Mouse (Mus musculus): ENCODE measurements around the gene Npas2. TPM values are rescaled to one million over a fixed set of nuclear protein-coding genes. Genes with fewer than 3 reads are reported as not detected.

Gene Npas2
- polyA plus RNA-seq, 1 experiment from 2014 or later: 1.8 TPM

GRCm38 (mm10) chr1:39393217-39393867 lies 199.8 kb downstream of the Npas2 start:
- H3K4me2 ChIP-seq (ENCODE audit: low read depth, low read length): no peak overlapping the region
- 0 out of 2 replicates have a peak, but pooled peaks cover 5% of the 10 kb centered on the region for H3K9me3 ChIP-seq (replicated peaks; ENCODE audit: control insufficient read depth, low read length)
- no peaks in the 10 kb centered on the region for H3K4me1 ChIP-seq (ENCODE audit: control insufficient read depth, insufficient read depth, low read length)
- no peak overlapping the region for H3K9ac ChIP-seq (ENCODE audit: low read length)
- peaks cover 4% of the 10 kb centered on the region; the same call in 1 of the 2 replicates for H3K36me3 ChIP-seq (ENCODE audit: control insufficient read depth, insufficient read depth, low read length)
- H3K4me3 ChIP-seq (replicated peaks; ENCODE audit: low read length): no peak overlapping the region
- WGBS: 75% methylated on average over 8 of the region's 8 CpGs
- no peak overlapping the region for H3K27ac ChIP-seq (ENCODE audit: low read length)
- no peaks in the 10 kb centered on the region for H3K27me3 ChIP-seq (ENCODE audit: control insufficient read depth, insufficient read depth, low read length)
- no peak for ATAC-seq (ENCODE audit: insufficient read depth, low FRiP score)

- Histone ChIP-seq H3K4me2 (ENCODE audit: low read depth, low read length) (no peak overlapping the region), H3K27ac (ENCODE audit: low read length) (no peak overlapping the region), H3K27me3 (ENCODE audit: control insufficient read depth, insufficient read depth, low read length) (no peaks in the 10 kb centered on the region), H3K9me3 (replicated peaks; ENCODE audit: control insufficient read depth, low read length) (0 out of 2 replicates have a peak, but pooled peaks cover 5% of the 10 kb centered on the region), H3K36me3 (ENCODE audit: control insufficient read depth, insufficient read depth, low read length) (peaks cover 4% of the 10 kb centered on the region; the same call in 1 of the 2 replicates), H3K4me3 (replicated peaks; ENCODE audit: low read length) (no peak overlapping the region), H3K4me1 (ENCODE audit: control insufficient read depth, insufficient read depth, low read length) (no peaks in the 10 kb centered on the region), H3K9ac (ENCODE audit: low read length) (no peak overlapping the region)
- no peak for ATAC-seq (ENCODE audit: insufficient read depth, low FRiP score)
- WGBS: 86% methylated on average over 10 of the region's 10 CpGs
These were observed 200.6 kb downstream of the Npas2 start for GRCm38 (mm10) chr1:39394096-39394495.

GRCm38 (mm10) chr1:39394650-39395049 lies 201.1 kb downstream of the Npas2 start:
- H3K4me2 ChIP-seq (ENCODE audit: low read depth, low read length): no peak overlapping the region
- H3K9me3 ChIP-seq (replicated peaks; ENCODE audit: control insufficient read depth, low read length): 0 out of 2 replicates have a peak, but pooled peaks cover 5% of the 10 kb centered on the region
- WGBS: 81% methylated on average over 3 of the region's 3 CpGs

GRCm38 (mm10) chr1:39396347-39396746 lies 202.8 kb downstream of the Npas2 start:
- H3K4me1 ChIP-seq (ENCODE audit: control insufficient read depth, insufficient read depth, low read length): no peaks in the 10 kb centered on the region
- H3K9me3 ChIP-seq (replicated peaks; ENCODE audit: control insufficient read depth, low read length): 0 out of 2 replicates have a peak, but pooled peaks cover 5% of the 10 kb centered on the region
- H3K27ac ChIP-seq (ENCODE audit: low read length): no peak overlapping the region
- H3K36me3 ChIP-seq (ENCODE audit: control insufficient read depth, insufficient read depth, low read length): peaks cover 4% of the 10 kb centered on the region; the same call in 1 of the 2 replicates
- H3K4me2 ChIP-seq (ENCODE audit: low read depth, low read length): no peak overlapping the region
- H3K9ac ChIP-seq (ENCODE audit: low read length): no peak overlapping the region
- 60% methylated on average over 4 of the region's 4 CpGs for WGBS
- no peak overlapping the region for H3K4me3 ChIP-seq (replicated peaks; ENCODE audit: low read length)
- no peak for ATAC-seq (ENCODE audit: insufficient read depth, low FRiP score)
- no peaks in the 10 kb centered on the region for H3K27me3 ChIP-seq (ENCODE audit: control insufficient read depth, insufficient read depth, low read length)

More at GRCm38 (mm10) chr1:39394650-39395049, 201.1 kb downstream of the Npas2 start:
- no peaks in the 10 kb centered on the region for H3K27me3 ChIP-seq (ENCODE audit: control insufficient read depth, insufficient read depth, low read length)
- ATAC-seq (ENCODE audit: insufficient read depth, low FRiP score): no peak
- no peak overlapping the region for H3K27ac ChIP-seq (ENCODE audit: low read length)
- peaks cover 4% of the 10 kb centered on the region; the same call in 1 of the 2 replicates for H3K36me3 ChIP-seq (ENCODE audit: control insufficient read depth, insufficient read depth, low read length)
- H3K4me3 ChIP-seq (replicated peaks; ENCODE audit: low read length): no peak overlapping the region
- no peaks in the 10 kb centered on the region for H3K4me1 ChIP-seq (ENCODE audit: control insufficient read depth, insufficient read depth, low read length)
- no peak overlapping the region for H3K9ac ChIP-seq (ENCODE audit: low read length)

- no peak for ATAC-seq (ENCODE audit: insufficient read depth, low FRiP score)
- Histone ChIP-seq H3K9ac (ENCODE audit: low read length) (no peak overlapping the region), H3K4me2 (ENCODE audit: low read depth, low read length) (no peak overlapping the region), H3K4me3 (replicated peaks; ENCODE audit: low read length) (no peak overlapping the region), H3K27ac (ENCODE audit: low read length) (no peak overlapping the region), H3K4me1 (ENCODE audit: control insufficient read depth, insufficient read depth, low read length) (no peaks in the 10 kb centered on the region), H3K36me3 (ENCODE audit: control insufficient read depth, insufficient read depth, low read length) (peaks cover 4% of the 10 kb centered on the region; the same call in 1 of the 2 replicates), H3K9me3 (replicated peaks; ENCODE audit: control insufficient read depth, low read length) (0 out of 2 replicates have a peak, but pooled peaks cover 5% of the 10 kb centered on the region), H3K27me3 (ENCODE audit: control insufficient read depth, insufficient read depth, low read length) (no peaks in the 10 kb centered on the region)
- 73% methylated on average over 6 of the region's 6 CpGs for WGBS
These were observed 204.8 kb downstream of the Npas2 start for GRCm38 (mm10) chr1:39398284-39398683.

- Histone ChIP-seq H3K9me3 (replicated peaks; ENCODE audit: control insufficient read depth, low read length) (0 out of 2 replicates have a peak, but pooled peaks cover 5% of the 10 kb centered on the region), H3K4me3 (replicated peaks; ENCODE audit: low read length) (no peak overlapping the region), H3K36me3 (ENCODE audit: control insufficient read depth, insufficient read depth, low read length) (peaks cover 4% of the 10 kb centered on the region; the same call in 1 of the 2 replicates), H3K27ac (ENCODE audit: low read length) (no peak overlapping the region), H3K4me2 (ENCODE audit: low read depth, low read length) (no peak overlapping the region), H3K9ac (ENCODE audit: low read length) (no peak overlapping the region; the same call in 1 of the 2 replicates), H3K4me1 (ENCODE audit: control insufficient read depth, insufficient read depth, low read length) (no peaks in the 10 kb centered on the region), H3K27me3 (ENCODE audit: control insufficient read depth, insufficient read depth, low read length) (no peaks in the 10 kb centered on the region)
- WGBS: 49% methylated on average over 4 of the region's 4 CpGs
- ATAC-seq (ENCODE audit: insufficient read depth, low FRiP score): peak; percentile 5; the same call in 1 of the 2 replicates
These were observed 205.7 kb downstream of the Npas2 start for GRCm38 (mm10) chr1:39399228-39399627.

- WGBS: 90% methylated on average over 3 of the region's 3 CpGs
These were observed 206.6 kb downstream of the Npas2 start for GRCm38 (mm10) chr1:39400173-39400572.

GRCm38 (mm10) chr1:39407108-39407507 lies 213.6 kb downstream of the Npas2 start:
- Histone ChIP-seq H3K9ac (ENCODE audit: low read length) (no peak overlapping the region), H3K4me1 (ENCODE audit: control insufficient read depth, insufficient read depth, low read length) (peaks cover 8% of the 10 kb centered on the region; the same call in 1 of the 2 replicates), H3K9me3 (replicated peaks; ENCODE audit: control insufficient read depth, low read length) (no peaks in the 10 kb centered on the region), H3K27me3 (ENCODE audit: control insufficient read depth, insufficient read depth, low read length) (no peaks in the 10 kb centered on the region), H3K4me3 (replicated peaks; ENCODE audit: low read length) (no peak overlapping the region), H3K4me2 (ENCODE audit: low read depth, low read length) (no peak overlapping the region), H3K27ac (ENCODE audit: low read length) (no peak overlapping the region), H3K36me3 (ENCODE audit: control insufficient read depth, insufficient read depth, low read length) (no peaks in the 10 kb centered on the region)
- no peak for ATAC-seq (ENCODE audit: insufficient read depth, low FRiP score)
- 70% methylated on average over 4 of the region's 4 CpGs for WGBS

More at GRCm38 (mm10) chr1:39400173-39400572, 206.6 kb downstream of the Npas2 start:
- Histone ChIP-seq H3K9me3 (replicated peaks; ENCODE audit: control insufficient read depth, low read length) (0 out of 2 replicates have a peak, but pooled peaks cover 5% of the 10 kb centered on the region), H3K4me1 (ENCODE audit: control insufficient read depth, insufficient read depth, low read length) (no peaks in the 10 kb centered on the region), H3K27me3 (ENCODE audit: control insufficient read depth, insufficient read depth, low read length) (no peaks in the 10 kb centered on the region), H3K4me3 (replicated peaks; ENCODE audit: low read length) (no peak overlapping the region), H3K27ac (ENCODE audit: low read length) (no peak overlapping the region), H3K4me2 (ENCODE audit: low read depth, low read length) (no peak overlapping the region), H3K36me3 (ENCODE audit: control insufficient read depth, insufficient read depth, low read length) (peaks cover 4% of the 10 kb centered on the region; the same call in 1 of the 2 replicates), H3K9ac (ENCODE audit: low read length) (no peak overlapping the region)
- no peak for ATAC-seq (ENCODE audit: insufficient read depth, low FRiP score)

GRCm38 (mm10) chr1:39408123-39408522 lies 214.6 kb downstream of the Npas2 start:
- peak; percentile 48 for ATAC-seq (ENCODE audit: insufficient read depth, low FRiP score)
- no peaks in the 10 kb centered on the region for H3K27me3 ChIP-seq (ENCODE audit: control insufficient read depth, insufficient read depth, low read length)
- H3K4me2 ChIP-seq (ENCODE audit: low read depth, low read length): no peak overlapping the region
- no peak overlapping the region for H3K4me3 ChIP-seq (replicated peaks; ENCODE audit: low read length)
- peaks cover 8% of the 10 kb centered on the region; the same call in 1 of the 2 replicates for H3K4me1 ChIP-seq (ENCODE audit: control insufficient read depth, insufficient read depth, low read length)
- 79% methylated on average over 6 of the region's 6 CpGs for WGBS
- H3K9ac ChIP-seq (ENCODE audit: low read length): no peak overlapping the region
- H3K9me3 ChIP-seq (replicated peaks; ENCODE audit: control insufficient read depth, low read length): no peaks in the 10 kb centered on the region
- H3K36me3 ChIP-seq (ENCODE audit: control insufficient read depth, insufficient read depth, low read length): no peaks in the 10 kb centered on the region
- H3K27ac ChIP-seq (ENCODE audit: low read length): peak overlapping the region; percentile 28; the same call in 1 of the 2 replicates

Data from stomach, embryonic 16.5 days (tissue).